Mouse (Mus musculus) ES-E14 (cell line): Measurements from ENCODE around the gene Rpl23a. TPM values are rescaled to one million over a fixed set of nuclear protein-coding genes. Genes with fewer than 3 reads are reported as not detected.

Experiments
- DNase-seq: peaks from one replicate; pipeline ENCODE4 v3.0.0-alpha.2; 2013; ENCODE audit warnings: low read depth, low spot score
- H3K27ac ChIP-seq: 2 replicates; pipeline ENCODE4 v1.5.1; 2012; ENCODE audit warnings: low read depth, mild to moderate bottlenecking, low read length, moderate library complexity, mixed read lengths; ENCODE audit not compliant: poor library complexity, insufficient read depth, severe bottlenecking
- H3K36me3 ChIP-seq: 2 replicates; pipeline ENCODE4 v1.6.1; 2012; ENCODE audit warnings: mild to moderate bottlenecking, low read length, moderate library complexity, mixed read lengths; ENCODE audit not compliant: control insufficient read depth, poor library complexity, insufficient read depth, severe bottlenecking
- H3K4me1 ChIP-seq, 2 experiments: fragments of 150-350 bp in 1 of 2; sonication (generic) in 1 of 2; 2 replicates each; pipeline ENCODE4 v1.6.1; 2012; ENCODE audit warnings: low read length in 2 of 2, mild to moderate bottlenecking in 1 of 2, mixed read lengths in 1 of 2; ENCODE audit not compliant: control insufficient read depth in 2 of 2, insufficient read depth in 2 of 2, poor library complexity in 1 of 2
- H3K4me3 ChIP-seq, 2 experiments: fragments of 150-350 bp in 1 of 2; sonication (generic) in 1 of 2; 2 replicates each; pipeline ENCODE4 v1.5.1; 2012; ENCODE audit warnings: low read length in 2 of 2, low read depth in 1 of 2, mild to moderate bottlenecking in 1 of 2, mixed read lengths in 1 of 2; ENCODE audit not compliant: insufficient read depth in 1 of 2, poor library complexity in 1 of 2, severe bottlenecking in 1 of 2
- H3K9ac ChIP-seq: 2 replicates; pipeline ENCODE4 v1.6.1; 2012; ENCODE audit warnings: low read depth, mild to moderate bottlenecking, low read length, mixed read lengths; ENCODE audit not compliant: poor library complexity, insufficient read depth, severe bottlenecking
- H3K9me3 ChIP-seq: fragments of 150-350 bp; sonication (generic); 2 replicates; pipeline ENCODE4 v1.6.1; 2012; ENCODE audit warnings: low read depth, mild to moderate bottlenecking, low read length; ENCODE audit not compliant: control insufficient read depth, insufficient read depth
- CHD2 ChIP-seq: IDR thresholded peaks from 2 replicates; pipeline ENCODE4 v1.6.1; 2014; ENCODE audit warnings: mild to moderate bottlenecking, low read depth, low read length, inconsistent platforms
- HCFC1 ChIP-seq: IDR thresholded peaks from 2 replicates; pipeline ENCODE4 v1.6.1; 2012; ENCODE audit warnings: low read length, inconsistent platforms, borderline replicate concordance; ENCODE audit not compliant: insufficient read depth
- MAFK ChIP-seq: IDR thresholded peaks from 2 replicates; pipeline ENCODE4 v1.6.1; 2014; ENCODE audit warnings: mild to moderate bottlenecking, low read depth, low read length, inconsistent platforms; ENCODE audit not compliant: insufficient read depth
- ZC3H11A ChIP-seq: IDR thresholded peaks from 2 replicates; pipeline ENCODE4 v1.6.1; 2012; ENCODE audit warnings: low read depth, mild to moderate bottlenecking, inconsistent platforms, low read length, borderline replicate concordance
- ZNF384 ChIP-seq: IDR thresholded peaks from 2 replicates; pipeline ENCODE4 v1.6.1; 2012; ENCODE audit warnings: low read depth, low read length, inconsistent platforms
- in situ Hi-C, 2 experiments: fragments of 600-800 bp; cut with MboI; formaldehyde crosslinking; loops; one replicate each; pipeline ENCODE4 v1.15.1; 2025; ENCODE audit warnings: low sequenced_read_pairs in 2 of 2, inconsistent platforms in 1 of 2; ENCODE audit not compliant: unreplicated experiment in 2 of 2
- total RNA-seq: library from RNA; depleted of rRNA; stranded (reverse); fragments of 300-350 nt; gene quantifications from 2 replicates; pipeline ENCODE4 v1.2.3, GENCODE M21; 2012

Rpl23a gene
- total RNA-seq, 1 experiment: 2,664 TPM

- in situ Hi-C loops: no loop called here
- peak overlapping the region; percentile 55; the same call in 1 of the 2 replicates for H3K9ac ChIP-seq
- peaks cover 13% of the 10 kb centered on the region for H3K36me3 ChIP-seq
- H3K9me3 ChIP-seq: no peaks in the 10 kb centered on the region
- peak overlapping the region; percentile 84 to 94 for H3K4me3 ChIP-seq
- no peak overlapping the region for H3K27ac ChIP-seq
- peaks cover 3 to 8% of the 10 kb centered on the region in 2 experiments; a peak in 3 of 4 replicates for H3K4me1 ChIP-seq
- TF ChIP-seq ZNF384 (0 out of 2 replicates have a peak, but pooled peaks have one; percentile 64), ZC3H11A (no peak)
- DNase-seq: no peak
Measured at GRCm38 (mm10) chr11:78195101-78195863, 11.9 kb upstream of the Rpl23a start.

- Histone ChIP-seq H3K9me3 (no peaks in the 10 kb centered on the region), H3K9ac (peak overlapping the region; percentile 55; the same call in 1 of the 2 replicates), H3K4me1 (peaks cover 6 to 14% of the 10 kb centered on the region in 2 experiments), H3K4me3 (peak overlapping the region; percentile 84 to 94), H3K27ac (peak overlapping the region; percentile 42; the same call in 1 of the 2 replicates), H3K36me3 (peaks cover 14% of the 10 kb centered on the region)
- no peak for DNase-seq
- no peak for TF ChIP-seq MAFK
- TF ChIP-seq HCFC1: no peak
- TF ChIP-seq ZC3H11A: no peak
- TF ChIP-seq CHD2: no peak
- no peak for TF ChIP-seq ZNF384
- in situ Hi-C loops: no loop called here
Measured at GRCm38 (mm10) chr11:78194411-78195100, 11.2 kb upstream of the Rpl23a start.

GRCm38 (mm10) chr11:78193113-78193512 is 9.7 kb upstream of the Rpl23a start, which contains the start of gene Proca1:
Proca1 (plus strand) TSS chr11:78193392.
- in situ Hi-C loops: no loop called here
- H3K9me3 ChIP-seq: no peaks in the 10 kb centered on the region
- H3K9ac ChIP-seq: no peak within 1 kb of the TSS
- DNase-seq: no peak
- peaks cover 6 to 14% of the 10 kb centered on the region in 2 experiments for H3K4me1 ChIP-seq
- TF ChIP-seq ZC3H11A (no peak), CHD2 (no peak), HCFC1 (no peak), MAFK (no peak), ZNF384 (no peak)
- no peak within 1 kb of the TSS for H3K27ac ChIP-seq
- peaks cover 14% of the 10 kb centered on the region for H3K36me3 ChIP-seq
- peak within 1 kb of the TSS in 1 of 2 experiments; percentile 94; a peak in 1 of 4 replicates for H3K4me3 ChIP-seq

GRCm38 (mm10) chr11:78190041-78190440 is 6.7 kb upstream of the Rpl23a start:
- H3K4me1 ChIP-seq: peaks cover 6 to 10% of the 10 kb centered on the region in 2 experiments
- no peak overlapping the region for H3K9ac ChIP-seq
- H3K36me3 ChIP-seq: peaks cover 14% of the 10 kb centered on the region
- DNase-seq: no peak
- peak overlapping the region; percentile 88 to 94; a peak in 3 of 4 replicates for H3K4me3 ChIP-seq
- TF ChIP-seq HCFC1 (no peak), CHD2 (no peak), MAFK (no peak), ZNF384 (no peak), ZC3H11A (no peak)
- no peak overlapping the region for H3K27ac ChIP-seq
- in situ Hi-C loops: no loop called here
- H3K9me3 ChIP-seq: no peaks in the 10 kb centered on the region
